Mouse (Mus musculus): Measurements from ENCODE around the gene Art4. TPM values are rescaled to one million over a fixed set of nuclear protein-coding genes. Genes with fewer than 3 reads are reported as not detected.

Art4 gene
- total and polyA plus RNA-seq, 3 experiments, result 0.50 to 0.60 TPM; not detected in 1

DNA sequence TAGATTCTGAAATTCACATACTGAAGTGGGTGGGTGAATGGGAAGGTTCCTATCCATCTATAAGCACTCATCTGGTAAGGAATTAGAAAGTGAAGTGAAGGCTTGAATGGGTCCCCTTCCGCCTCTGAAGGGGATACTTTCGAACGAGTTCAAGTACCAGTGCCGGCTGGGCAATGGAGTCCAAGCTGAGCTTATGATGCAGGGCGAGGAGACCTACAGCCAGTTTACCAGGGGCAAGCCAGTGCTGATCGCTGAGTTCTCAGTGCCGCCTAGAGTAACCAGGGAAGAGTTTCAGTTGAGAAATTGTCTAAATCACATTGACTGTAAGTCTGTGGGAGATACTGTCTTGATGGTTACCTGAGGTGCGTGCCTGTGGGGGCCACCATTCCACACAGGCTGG is 56.8 kb downstream of the Art4 start:
- no peak overlapping the region for H3K27ac ChIP-seq (ENCODE audit: control insufficient read depth, low read depth, low read length)
- TF ChIP-seq TBP (IDR thresholded peaks at IDR 0.05; ENCODE audit: low read depth, low read length), result no peak
- no peaks in the 10 kb centered on the region; the same call in 1 of the 2 replicates for H3K79me2 ChIP-seq (ENCODE audit: control insufficient read depth, insufficient read depth, low read length, poor library complexity)
- peaks cover 0 to 9% of the 10 kb centered on the region in 2 experiments; a peak in 2 of 4 replicates for H3K36me3 ChIP-seq (ENCODE audit: control insufficient read depth in 1 of 2, insufficient read depth in 2 of 2, low read length in 2 of 2)
- no peak overlapping the region for H3K9ac ChIP-seq (ENCODE audit: control insufficient read depth, low read depth, low read length, poor library complexity, severe bottlenecking)
- DNase-seq (ENCODE audit: low read depth, low spot score), result no peak
- no peaks in the 10 kb centered on the region for H3K9me3 ChIP-seq (replicated peaks; ENCODE audit: insufficient read depth, low read length)
- H3K4me1 ChIP-seq (ENCODE audit: control insufficient read depth in 1 of 2, insufficient read depth in 2 of 2, low read length in 2 of 2), result peaks cover 0 to under 1% of the 10 kb centered on the region in 2 experiments; a peak in 2 of 4 replicates
- no peak overlapping the region for H3K4me3 ChIP-seq (ENCODE audit: control insufficient read depth in 1 of 2, insufficient read depth in 1 of 2, low read depth in 2 of 2, low read length in 2 of 2)
- H3K27me3 ChIP-seq (ENCODE audit: control insufficient read depth in 1 of 2, insufficient read depth in 2 of 2, low read length in 2 of 2), result no peaks in the 10 kb centered on the region

Other genes with a start within 250 kb of the Art4 start
- not detected in 2 replicates for gene Plbd1, start 195.8 kb downstream of the Art4 start, total RNA-seq (2012; rRNA removed)
- gene Plbd1, start 195.8 kb downstream of the Art4 start, polyA plus RNA-seq (2012; ENCODE audit: insufficient read depth in 1 of 2, insufficient read length in 2 of 2, low read depth in 1 of 2, low replicate concordance in 2 of 2, missing spikeins in 1 of 2), result not detected
- not detected in 2 replicates for gene Gucy2c, start 76.0 kb downstream of the Art4 start, total RNA-seq (2012; rRNA removed)
- not detected for gene Gucy2c, start 76.0 kb downstream of the Art4 start, polyA plus RNA-seq (2012; ENCODE audit: insufficient read depth in 1 of 2, insufficient read length in 2 of 2, low read depth in 1 of 2, low replicate concordance in 2 of 2, missing spikeins in 1 of 2)
- 306 and 416 TPM in 2 replicates for gene Hist4h4, start 53.3 kb downstream of the Art4 start, total RNA-seq (2012; rRNA removed)
- 1 to 10 TPM in 1 of 2 experiments, not detected in 1; 1.1 TPM for gene Hist4h4, start 53.3 kb downstream of the Art4 start, polyA plus RNA-seq (2012; ENCODE audit: insufficient read depth in 1 of 2, insufficient read length in 2 of 2, low read depth in 1 of 2, low replicate concordance in 2 of 2, missing spikeins in 1 of 2)
- gene H2afj, start 49.5 kb downstream of the Art4 start, total RNA-seq (2012; rRNA removed), result 111 and 142 TPM in 2 replicates
- gene H2afj, start 49.5 kb downstream of the Art4 start, polyA plus RNA-seq (2012; ENCODE audit: insufficient read depth in 1 of 2, insufficient read length in 2 of 2, low read depth in 1 of 2, low replicate concordance in 2 of 2, missing spikeins in 1 of 2), result 100 to 1,000 TPM in 1 of 2 experiments, not detected in 1; 176 TPM
- gene BC049715, start 30.1 kb downstream of the Art4 start, total RNA-seq (2012; rRNA removed), result 0.26 and 0.27 TPM in 2 replicates
- gene BC049715, start 30.1 kb downstream of the Art4 start, polyA plus RNA-seq (2012; ENCODE audit: insufficient read depth in 1 of 2, insufficient read length in 2 of 2, low read depth in 1 of 2, low replicate concordance in 2 of 2, missing spikeins in 1 of 2), result 1 to 10 TPM in 1 of 2 experiments, not detected in 1; 1.2 TPM
- 43.5 and 58.0 TPM in 2 replicates for gene Wbp11, start 29.5 kb downstream of the Art4 start, total RNA-seq (2012; rRNA removed)
- 100 to 1,000 TPM; 294 to 411 TPM for gene Wbp11, start 29.5 kb downstream of the Art4 start, polyA plus RNA-seq (2012; ENCODE audit: insufficient read depth in 1 of 2, insufficient read length in 2 of 2, low read depth in 1 of 2, low replicate concordance in 2 of 2, missing spikeins in 1 of 2)
- not detected in 2 replicates for gene Smco3, start 22.3 kb downstream of the Art4 start, total RNA-seq (2012; rRNA removed)
- gene Smco3, start 22.3 kb downstream of the Art4 start, polyA plus RNA-seq (2012; ENCODE audit: insufficient read depth in 1 of 2, insufficient read length in 2 of 2, low read depth in 1 of 2, low replicate concordance in 2 of 2, missing spikeins in 1 of 2), result not detected
- gene Mgp, start 18.1 kb upstream of the Art4 start, total RNA-seq (2012; rRNA removed), result not detected in 2 replicates
- gene Mgp, start 18.1 kb upstream of the Art4 start, polyA plus RNA-seq (2012; ENCODE audit: insufficient read depth in 1 of 2, insufficient read length in 2 of 2, low read depth in 1 of 2, low replicate concordance in 2 of 2, missing spikeins in 1 of 2), result not detected
- not detected in 2 replicates for gene Erp27, start 64.4 kb upstream of the Art4 start, total RNA-seq (2012; rRNA removed)
- gene Erp27, start 64.4 kb upstream of the Art4 start, polyA plus RNA-seq (2012; ENCODE audit: insufficient read depth in 1 of 2, insufficient read length in 2 of 2, low read depth in 1 of 2, low replicate concordance in 2 of 2, missing spikeins in 1 of 2), result under 1 TPM in 1 of 2 experiments, not detected in 1; 0.39 TPM
- gene Pde6h, start 66.1 kb upstream of the Art4 start, total RNA-seq (2012; rRNA removed), result not detected in 2 replicates
- gene Pde6h, start 66.1 kb upstream of the Art4 start, polyA plus RNA-seq (2012; ENCODE audit: insufficient read depth in 1 of 2, insufficient read length in 2 of 2, low read depth in 1 of 2, low replicate concordance in 2 of 2, missing spikeins in 1 of 2), result under 1 TPM in 1 of 2 experiments, not detected in 1; 0.08 TPM
- gene Arhgdib, start 84.2 kb upstream of the Art4 start, total RNA-seq (2012; rRNA removed), result 102 and 144 TPM in 2 replicates
- 100 to 1,000 TPM; 346 to 408 TPM for gene Arhgdib, start 84.2 kb upstream of the Art4 start, polyA plus RNA-seq (2012; ENCODE audit: insufficient read depth in 1 of 2, insufficient read length in 2 of 2, low read depth in 1 of 2, low replicate concordance in 2 of 2, missing spikeins in 1 of 2)